Mouse (Mus musculus) E14TG2a.4 (cell line): ENCODE measurements around the gene Sergef.
"Not testable (repeated sequence)": the region's sequence is repeated elsewhere in the genome, so short reads cannot be mapped to it uniquely, and the experiment has no call there.

Source experiments
- H3K27me3 ChIP-seq: 2 replicates; pipeline ENCODE4 v1.6.1; 2014; ENCODE audit warnings: low read length, control low read depth; ENCODE audit not compliant: insufficient read depth
- H3K36me3 ChIP-seq: 2 replicates; pipeline ENCODE4 v1.6.1; 2014; ENCODE audit warnings: low read length, control low read depth; ENCODE audit not compliant: insufficient read depth
- H3K4me1 ChIP-seq: replicated peaks from 2 replicates; pipeline ENCODE4 v1.6.1; 2014; ENCODE audit warnings: low read depth, low read length, control low read depth
- H3K4me3 ChIP-seq: replicated peaks from 2 replicates; pipeline ENCODE4 v1.5.1; 2014; ENCODE audit warnings: mild to moderate bottlenecking, low read length
- H3K9me3 ChIP-seq: 2 replicates; pipeline ENCODE4 v1.6.1; 2014; ENCODE audit warnings: low read length, control low read depth
- CTCF ChIP-seq: conservative IDR thresholded peaks from 2 replicates; pipeline ENCODE4 v1.5.1; 2014; ENCODE audit warnings: low read length
- NANOG ChIP-seq: IDR thresholded peaks from 2 replicates; pipeline ENCODE4 v1.6.1; 2014; ENCODE audit warnings: borderline replicate concordance, low read length, mixed read lengths
- POU5F1 ChIP-seq: IDR thresholded peaks from 2 replicates; pipeline ENCODE4 v1.6.1; 2014; ENCODE audit warnings: low read length, borderline replicate concordance

The Sergef gene

DNA sequence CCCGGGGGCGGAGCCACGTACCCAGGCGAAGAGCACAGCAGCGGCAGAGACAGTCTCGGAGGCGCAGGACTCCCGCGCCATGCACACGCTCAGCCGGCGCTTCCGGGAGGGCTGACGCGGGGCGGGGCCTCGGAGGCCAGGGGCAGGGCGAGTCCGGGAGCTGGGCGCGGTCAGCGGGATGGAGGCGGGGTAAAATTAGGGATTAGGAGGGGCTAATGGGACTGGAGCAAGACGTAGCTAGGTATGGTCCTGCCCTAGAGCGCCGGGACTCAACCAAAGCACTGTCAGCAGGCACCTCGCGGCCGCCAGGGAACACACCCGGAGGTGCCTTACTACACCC lies at the start of gene Sergef:
TSS of gene Sergef (minus strand) at position 116 of the 340 bp plus-strand sequence.
- Histone ChIP-seq H3K36me3 (no peaks in the 10 kb centered on the region), H3K27me3 (peaks cover 27% of the 10 kb centered on the region), H3K4me1 (peaks cover 15% of the 10 kb centered on the region), H3K4me3 (peak within 1 kb of the TSS; percentile 85), H3K9me3 (no peaks in the 10 kb centered on the region)
- TF ChIP-seq POU5F1 = no peak
- no peak for TF ChIP-seq NANOG
- no peak for TF ChIP-seq CTCF

DNA sequence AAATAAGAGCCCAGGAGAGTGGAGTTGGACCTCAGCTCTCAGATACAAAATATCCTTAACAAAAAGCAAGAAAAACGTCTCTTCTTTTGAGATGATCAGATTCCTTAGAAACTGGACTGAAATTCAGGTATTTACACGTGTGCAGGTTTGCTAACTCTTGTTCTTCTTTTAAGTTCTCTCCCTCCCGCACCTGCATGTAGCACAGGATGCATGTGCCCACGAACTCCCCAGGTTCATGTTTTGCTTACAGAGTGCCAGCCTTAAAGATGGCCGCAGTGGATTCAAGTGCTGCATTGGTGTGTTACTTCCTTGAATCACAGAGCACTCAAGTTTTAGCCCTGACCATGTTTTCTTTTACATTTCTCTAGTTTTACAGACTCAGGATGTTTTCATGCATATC lies 47.2 kb upstream of the Sergef start:
- Histone ChIP-seq H3K9me3 (no peaks in the 10 kb centered on the region), H3K4me1 (peaks cover 22% of the 10 kb centered on the region), H3K27me3 (no peaks in the 10 kb centered on the region), H3K4me3 (no peak overlapping the region), H3K36me3 (peaks cover 19% of the 10 kb centered on the region)
- no peak for TF ChIP-seq NANOG

DNA sequence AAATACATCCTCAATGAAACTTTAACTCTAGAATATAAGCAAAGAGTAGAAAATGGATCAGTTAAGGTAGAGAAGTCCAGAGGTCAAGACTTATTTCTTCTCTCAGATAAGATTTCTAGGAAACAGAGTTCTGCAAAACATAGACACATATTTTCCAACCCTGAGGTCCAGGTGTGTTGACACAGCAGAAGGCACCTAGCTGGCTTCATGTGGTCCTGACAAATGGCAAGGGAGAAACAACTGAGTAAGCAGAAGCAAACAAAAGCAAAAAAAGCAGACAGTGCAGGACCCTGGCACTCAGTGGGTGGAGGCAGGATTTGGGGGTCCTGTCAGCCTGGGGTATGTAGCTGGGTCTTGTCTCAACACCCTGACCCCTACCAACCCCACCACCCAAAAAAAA lies 41.1 kb upstream of the Sergef start:
- no peak overlapping the region for H3K4me3 ChIP-seq
- H3K4me1 ChIP-seq = peaks cover 6% of the 10 kb centered on the region; the same call in 1 of the 2 replicates

DNA sequence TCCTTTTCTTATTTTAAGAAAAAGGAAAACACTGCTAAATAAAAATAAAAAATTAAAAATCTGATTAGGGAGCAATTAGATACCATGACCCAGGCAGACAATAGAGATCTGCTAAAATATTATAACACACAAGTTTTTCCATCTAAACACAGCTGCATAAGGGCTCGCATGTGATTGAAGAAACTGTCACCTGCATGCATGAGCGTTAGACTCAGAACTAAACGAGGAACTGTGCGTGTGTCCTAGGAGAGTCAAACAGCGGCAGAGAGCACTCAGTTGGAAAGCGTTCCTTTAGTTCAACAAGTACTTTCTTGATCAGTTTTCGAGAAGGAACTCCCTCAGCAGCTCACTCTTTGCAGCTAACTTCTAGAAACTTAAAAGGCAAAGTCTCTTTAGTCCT lies 39.4 kb upstream of the Sergef start:
- H3K27me3 ChIP-seq, H3K9me3 ChIP-seq, H3K36me3 ChIP-seq, H3K4me1 ChIP-seq, H3K4me3 ChIP-seq: not testable (repeated sequence)

More for the DNA sequence above, 41.1 kb upstream of the Sergef start:
- Histone ChIP-seq H3K9me3 (no peaks in the 10 kb centered on the region), H3K36me3 (no peaks in the 10 kb centered on the region), H3K27me3 (0 out of 2 replicates have a peak, but pooled peaks cover 3% of the 10 kb centered on the region)
- no peak for TF ChIP-seq CTCF
- no peak for TF ChIP-seq POU5F1
- TF ChIP-seq NANOG = no peak

DNA sequence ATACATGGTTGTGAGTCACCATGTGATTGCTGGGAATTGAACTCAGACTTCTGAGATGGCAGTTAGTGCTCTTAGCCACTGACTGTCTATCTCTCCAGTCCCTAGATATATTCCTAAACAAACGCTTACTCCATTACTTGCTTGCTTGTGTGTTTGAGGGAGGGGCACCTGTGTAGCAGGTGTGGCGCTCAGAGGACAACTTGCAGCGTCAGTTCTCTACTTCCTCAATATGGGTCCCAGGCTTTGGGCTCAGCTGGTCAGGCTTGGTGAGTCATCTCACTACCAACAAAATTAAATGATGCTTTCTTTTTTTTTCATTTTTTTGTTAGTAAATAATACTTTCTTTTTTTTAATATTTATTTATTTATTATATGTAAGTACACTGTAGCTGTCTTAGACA lies 38.8 kb upstream of the Sergef start:
- TF ChIP-seq POU5F1 (no peak), NANOG (no peak), CTCF (no peak)
- Histone ChIP-seq H3K27me3 (0 out of 2 replicates have a peak, but pooled peaks cover 3% of the 10 kb centered on the region), H3K9me3 (no peaks in the 10 kb centered on the region), H3K36me3 (no peaks in the 10 kb centered on the region), H3K4me3 (no peak overlapping the region), H3K4me1 (peaks cover 6% of the 10 kb centered on the region; the same call in 1 of the 2 replicates)

DNA sequence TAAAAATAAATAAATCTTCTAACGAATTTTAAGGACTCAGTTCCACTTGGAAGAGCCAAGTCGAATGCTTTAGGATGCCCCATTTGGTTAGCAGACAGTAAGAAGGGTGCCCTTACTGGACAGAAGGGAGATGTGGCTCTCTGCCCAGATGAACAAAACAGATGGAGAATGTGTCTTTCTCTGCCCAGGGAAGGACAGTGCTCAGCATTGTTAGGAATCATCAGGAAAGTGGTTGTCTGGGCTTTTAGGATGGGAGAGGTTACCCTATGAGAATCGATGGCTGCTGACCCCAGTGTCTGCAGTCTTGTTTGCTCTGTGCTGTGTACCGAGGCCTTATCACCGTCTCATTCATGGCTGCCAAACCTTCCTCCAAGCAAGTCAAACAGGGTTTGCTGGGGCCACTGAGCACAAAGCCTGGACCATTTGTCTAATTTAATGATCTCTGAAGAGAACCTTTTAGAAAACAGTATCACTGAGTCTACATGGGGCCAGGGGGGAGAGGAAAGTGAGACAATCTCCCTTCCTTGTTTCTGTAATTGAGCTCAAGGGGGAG lies 37.3 kb upstream of the Sergef start:
- no peak for TF ChIP-seq NANOG
- TF ChIP-seq POU5F1 = no peak
- no peak for TF ChIP-seq CTCF
- Histone ChIP-seq H3K9me3 (no peaks in the 10 kb centered on the region), H3K27me3 (0 out of 2 replicates have a peak, but pooled peaks cover 3% of the 10 kb centered on the region), H3K4me3 (no peak overlapping the region), H3K4me1 (peaks cover 6% of the 10 kb centered on the region; the same call in 1 of the 2 replicates), H3K36me3 (no peaks in the 10 kb centered on the region)

DNA sequence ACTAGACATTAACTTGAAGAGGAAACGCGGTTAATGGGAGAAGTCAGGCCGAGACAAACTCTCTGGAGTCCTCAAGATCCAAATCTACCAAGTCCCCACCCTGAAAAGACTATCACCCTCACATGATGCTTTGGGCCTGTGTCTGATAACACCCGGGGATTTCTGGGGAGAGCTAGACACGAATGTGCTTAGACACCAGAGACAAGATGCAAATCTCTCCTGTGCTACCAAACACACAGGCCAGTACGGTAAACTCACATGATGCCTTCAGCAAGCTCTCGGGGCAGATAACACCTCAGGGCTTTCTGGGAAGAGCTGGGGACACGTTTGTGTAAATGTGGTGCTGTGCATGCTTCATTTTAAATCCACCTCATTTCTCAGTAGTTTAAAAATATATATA lies 36.3 kb upstream of the Sergef start:
- no peak for TF ChIP-seq CTCF
- TF ChIP-seq NANOG = no peak
- no peak for TF ChIP-seq POU5F1

DNA sequence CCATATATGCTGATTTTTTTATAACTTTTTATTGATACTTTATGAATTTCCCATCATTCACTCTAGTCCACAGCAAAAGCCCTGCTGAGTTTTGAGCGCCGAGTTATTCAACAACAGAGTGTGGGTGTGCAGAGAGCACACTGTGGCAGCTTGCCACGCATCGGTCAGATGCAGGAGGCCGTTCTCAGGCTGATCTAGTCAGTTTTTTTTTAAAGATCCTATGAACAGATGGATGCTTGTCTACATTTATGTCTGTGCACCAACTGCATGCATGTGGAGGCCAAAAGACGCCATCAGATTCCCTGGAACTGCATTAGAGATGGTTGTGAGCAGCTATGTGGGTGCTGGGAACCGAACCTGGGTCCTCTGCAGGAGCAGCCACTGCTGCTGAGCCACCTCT lies 35.5 kb upstream of the Sergef start:
- peaks cover 6% of the 10 kb centered on the region; the same call in 1 of the 2 replicates for H3K4me1 ChIP-seq
- TF ChIP-seq NANOG (no peak), POU5F1 (no peak), CTCF (no peak)
- H3K36me3 ChIP-seq = no peaks in the 10 kb centered on the region
- no peak overlapping the region for H3K4me3 ChIP-seq
- H3K9me3 ChIP-seq = no peaks in the 10 kb centered on the region
- H3K27me3 ChIP-seq = 0 out of 2 replicates have a peak, but pooled peaks cover under 1% of the 10 kb centered on the region

More for the DNA sequence above, 36.3 kb upstream of the Sergef start:
- no peaks in the 10 kb centered on the region for H3K36me3 ChIP-seq
- H3K9me3 ChIP-seq = no peaks in the 10 kb centered on the region
- peaks cover 6% of the 10 kb centered on the region; the same call in 1 of the 2 replicates for H3K4me1 ChIP-seq
- 0 out of 2 replicates have a peak, but pooled peaks cover 3% of the 10 kb centered on the region for H3K27me3 ChIP-seq
- no peak overlapping the region for H3K4me3 ChIP-seq

DNA sequence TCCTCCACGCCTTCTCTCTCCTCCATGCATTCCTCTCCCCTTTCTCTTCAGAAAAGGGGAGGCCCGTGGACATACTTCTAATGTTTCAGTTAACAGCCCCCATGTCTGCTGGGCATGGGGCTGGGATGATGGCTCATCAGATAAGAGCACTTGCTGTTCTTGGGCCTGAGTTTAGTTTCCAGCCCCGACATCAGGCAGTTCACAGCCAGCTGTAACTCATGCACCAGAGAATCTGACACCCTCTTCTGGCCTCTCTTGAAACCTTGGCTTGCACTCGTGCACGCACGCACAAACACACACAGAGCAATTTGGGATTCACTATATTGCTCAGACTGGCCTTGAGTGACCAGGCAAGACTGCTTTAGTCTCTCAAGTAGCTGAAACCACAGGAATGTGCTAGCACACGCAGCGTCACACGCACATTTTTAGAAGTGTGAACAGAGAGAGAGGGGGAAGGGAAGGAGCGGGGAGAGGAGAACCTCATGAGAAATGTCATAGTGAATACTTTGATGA lies 32.6 kb upstream of the Sergef start, which contains the start of gene Tph1:
TSS of gene Tph1 (minus strand) at position 378 of the 513 bp plus-strand sequence.
- Histone ChIP-seq H3K9me3 (no peaks in the 10 kb centered on the region), H3K36me3 (no peaks in the 10 kb centered on the region), H3K27me3 (peaks cover 19% of the 10 kb centered on the region), H3K4me1 (peaks cover 5% of the 10 kb centered on the region; the same call in 1 of the 2 replicates), H3K4me3 (no peak within 1 kb of the TSS)
- TF ChIP-seq CTCF (no peak), POU5F1 (no peak), NANOG (no peak)
